12 mouse cellular contexts compared by ENCODE assay signal in genomic region chr13:55828141-55829017, GRCm38 (mm10). TPM values are rescaled to one million over a fixed set of nuclear protein-coding genes. Genes with fewer than 3 reads are reported as not detected.
A peak's percentile ranks its signal among the peaks of the same experiment; 100 is the strongest.
DNase-seq lines count a peak whose midpoint lies in the region; ATAC-seq lines count a peak whose summit lies in the region.
"Had no signal": no experiment of that assay in that cellular context is flagged by ENCODE, and none has a peak within 500 bp of the region (broad histone marks: within the 10 kb centered on the region; RNA-seq: fewer than 3 reads in every experiment).

No protein-coding gene starts in this region.

- no peak overlapping the region for H3K4me3 ChIP-seq in midbrain, embryonic 11.5 days (ENCODE audit: low read depth, low read length)
- no peak overlapping the region for H3K4me3 ChIP-seq in midbrain, embryonic 15.5 days
- peak overlapping the region; percentile 7; the same call in 1 of the 2 replicates for H3K4me3 ChIP-seq in kidney, embryonic 16.5 days (ENCODE audit: low read length)
- peak overlapping the region; percentile 56 for H3K4me3 ChIP-seq in stomach, embryonic 16.5 days (replicated peaks; ENCODE audit: low read length)

- peaks cover 15% of the 10 kb centered on the region for H3K4me1 ChIP-seq in midbrain, embryonic 11.5 days (ENCODE audit: control insufficient read depth, insufficient read depth, low read length)
- peaks cover 23% of the 10 kb centered on the region for H3K4me1 ChIP-seq in midbrain, embryonic 15.5 days
- H3K4me1 ChIP-seq in kidney, embryonic 16.5 days (ENCODE audit: insufficient read depth, low read length), result peaks cover 27% of the 10 kb centered on the region
- peaks cover 21% of the 10 kb centered on the region for H3K4me1 ChIP-seq in stomach, embryonic 16.5 days (ENCODE audit: control insufficient read depth, insufficient read depth, low read length)

- WGBS in midbrain, embryonic 11.5 days, result 1% methylated on average over 50 of the region's 50 CpGs
- WGBS in midbrain, embryonic 15.5 days, result 1% methylated on average over 50 of the region's 50 CpGs
- WGBS in kidney, embryonic 16.5 days, result under 1% methylated on average over 50 of the region's 50 CpGs
- 5% methylated on average over 50 of the region's 50 CpGs for WGBS in stomach, embryonic 16.5 days

- no peak overlapping the region for H3K27ac ChIP-seq in midbrain, embryonic 11.5 days (ENCODE audit: low read depth, low read length)
- no peak overlapping the region for H3K27ac ChIP-seq in midbrain, embryonic 15.5 days
- no peak overlapping the region for H3K27ac ChIP-seq in kidney, embryonic 16.5 days (ENCODE audit: low read length)
- peak overlapping the region; percentile 91 for H3K27ac ChIP-seq in stomach, embryonic 16.5 days (ENCODE audit: low read length)

- H3K36me3 ChIP-seq in midbrain, embryonic 11.5 days (ENCODE audit: control insufficient read depth, insufficient read depth, low read length), result no peaks in the 10 kb centered on the region
- H3K36me3 ChIP-seq in midbrain, embryonic 15.5 days (replicated peaks), result no peaks in the 10 kb centered on the region
- no peaks in the 10 kb centered on the region for H3K36me3 ChIP-seq in kidney, embryonic 16.5 days (ENCODE audit: insufficient read depth, low read length)
- peaks cover 2% of the 10 kb centered on the region; the same call in 1 of the 2 replicates for H3K36me3 ChIP-seq in stomach, embryonic 16.5 days (ENCODE audit: control insufficient read depth, insufficient read depth, low read length)

- no peaks in the 10 kb centered on the region for H3K9me3 ChIP-seq in midbrain, embryonic 11.5 days (ENCODE audit: control insufficient read depth, low read length)
- no peaks in the 10 kb centered on the region for H3K9me3 ChIP-seq in midbrain, embryonic 15.5 days
- H3K9me3 ChIP-seq in kidney, embryonic 16.5 days (ENCODE audit: low read length), result no peaks in the 10 kb centered on the region
- H3K9me3 ChIP-seq in stomach, embryonic 16.5 days (replicated peaks; ENCODE audit: control insufficient read depth, low read length), result no peaks in the 10 kb centered on the region

- H3K27me3 ChIP-seq in midbrain, embryonic 11.5 days (ENCODE audit: control insufficient read depth, insufficient read depth, low read length), result peaks cover 93% of the 10 kb centered on the region
- H3K27me3 ChIP-seq in midbrain, embryonic 15.5 days (replicated peaks), result peaks cover 83% of the 10 kb centered on the region
- peaks cover 90% of the 10 kb centered on the region for H3K27me3 ChIP-seq in kidney, embryonic 16.5 days (ENCODE audit: insufficient read depth, low read length)
- H3K27me3 ChIP-seq in stomach, embryonic 16.5 days (ENCODE audit: control insufficient read depth, insufficient read depth, low read length), result peaks cover 20% of the 10 kb centered on the region; the same call in 1 of the 2 replicates

- peak; percentile 44 for DNase-seq in embryo, embryonic 10 days (ENCODE audit: low spot score)
- DNase-seq in embryo, embryonic 9.5 days (ENCODE audit: extremely low spot score), result no peak
- peak; percentile 98 for DNase-seq in midbrain, embryonic 11.5 days (ENCODE audit: low spot score, missing footprints)
- DNase-seq in ovary, postnatal 10 days (ENCODE audit: low spot score), result no peak
- DNase-seq in spleen, adult 18-20 months, result no peak
- DNase-seq: adrenal gland, postnatal 36 days; right cerebral cortex, postnatal 14 days had no signal

- H3K9ac ChIP-seq in midbrain, embryonic 11.5 days (ENCODE audit: low read length), result no peak overlapping the region
- H3K9ac ChIP-seq in midbrain, embryonic 15.5 days, result no peak overlapping the region
- H3K9ac ChIP-seq in kidney, embryonic 16.5 days (replicated peaks; ENCODE audit: low read length), result no peak overlapping the region
- peak overlapping the region; percentile 78 for H3K9ac ChIP-seq in stomach, embryonic 16.5 days (ENCODE audit: low read length)

- ATAC-seq in midbrain, embryonic 11.5 days (ENCODE audit: low FRiP score), result no peak
- ATAC-seq in midbrain, embryonic 15.5 days (replicated peaks), result no peak
- no peak for ATAC-seq in kidney, embryonic 16.5 days (ENCODE audit: low FRiP score, low TSS enrichment)
- ATAC-seq in stomach, embryonic 16.5 days (ENCODE audit: insufficient read depth, low FRiP score), result no peak

- no peak overlapping the region for H3K4me2 ChIP-seq in midbrain, embryonic 11.5 days
- H3K4me2 ChIP-seq in midbrain, embryonic 15.5 days, result no peak overlapping the region
- no peak overlapping the region for H3K4me2 ChIP-seq in kidney, embryonic 16.5 days (replicated peaks; ENCODE audit: low read depth, low read length)
- H3K4me2 ChIP-seq in stomach, embryonic 16.5 days (ENCODE audit: low read depth, low read length), result peak overlapping the region; percentile 74

RNA-seq across cellular contexts. Expression of gene Pitx1, which starts 7.6 kb away (rescaled TPM):
- 0.25 and 0.88 TPM in 2 replicates for polyA plus RNA-seq in midbrain, embryonic 11.5 days (2014; fragmentation: Nextera tagmentation; extraction: Ambion mirVana)
- polyA plus RNA-seq in midbrain, embryonic 15.5 days (2015; fragmentation: Nextera tagmentation; extraction: Ambion mirVana), result 2.9 and 3.7 TPM in 2 replicates
- polyA plus RNA-seq in kidney, embryonic 16.5 days (2015; fragmentation: Nextera tagmentation; extraction: Ambion mirVana), result 0.36 and 2.1 TPM in 2 replicates
- 106 and 110 TPM in 2 replicates for polyA plus RNA-seq in stomach, embryonic 16.5 days (2015; fragmentation: Nextera tagmentation; extraction: Ambion mirVana)
- polyA plus RNA-seq: frontal cortex, adult 2 months; liver, adult 2 months had no signal

RNA-seq across cellular contexts. Expression of gene Catsper3, which starts 44.0 kb away (rescaled TPM):
- not detected in 2 replicates for polyA plus RNA-seq in midbrain, embryonic 11.5 days (2014; fragmentation: Nextera tagmentation; extraction: Ambion mirVana)
- polyA plus RNA-seq in midbrain, embryonic 15.5 days (2015; fragmentation: Nextera tagmentation; extraction: Ambion mirVana), result 0.13 and 0.17 TPM in 2 replicates
- polyA plus RNA-seq in kidney, embryonic 16.5 days (2015; fragmentation: Nextera tagmentation; extraction: Ambion mirVana), result 0.16 and 0.18 TPM in 2 replicates
- polyA plus RNA-seq in stomach, embryonic 16.5 days (2015; fragmentation: Nextera tagmentation; extraction: Ambion mirVana), result 0.10 TPM in 1 of 2 replicates, not detected in the other
- polyA plus RNA-seq: liver, adult 2 months had no signal

Comparison
In these comparisons a context has a peak if more than half of its experiments do, and no peak if none do; other contexts are left out.
1. DNase-seq: peak in embryo, embryonic 10 days (single experiment) and midbrain, embryonic 11.5 days (single experiment); none in embryo, embryonic 9.5 days (single experiment), ovary, postnatal 10 days (single experiment) and spleen, adult 18-20 months (0 of 2).
2. H3K4me3 ChIP-seq: peak in kidney, embryonic 16.5 days (single experiment) and stomach, embryonic 16.5 days (single experiment); none in midbrain, embryonic 11.5 days (single experiment) and midbrain, embryonic 15.5 days (single experiment).
3. RNA of gene Pitx1, which starts 7.6 kb away (polyA plus RNA-seq): 106 to 110 TPM in stomach, embryonic 16.5 days; 2.9 to 3.7 TPM in midbrain, embryonic 15.5 days, 0.36 to 2.1 TPM in kidney, embryonic 16.5 days and 0.25 to 0.88 TPM in midbrain, embryonic 11.5 days; every median in the first group is over 10 times any median in the second.